Mouse (Mus musculus): ENCODE data around the gene Prph. TPM values are rescaled to one million over a fixed set of nuclear protein-coding genes. Genes with fewer than 3 reads are reported as not detected.

The Prph gene
- polyA plus RNA-seq (2015; fragmentation: Nextera tagmentation; extraction: Ambion mirVana), result 46.9 and 48.1 TPM in 2 replicates

- Histone ChIP-seq H3K27ac (no peak within 1 kb of the TSS), H3K9me3 (no peaks in the 10 kb centered on the region), H3K9ac (peak within 1 kb of the TSS; percentile 32), H3K27me3 (replicated peaks) (peaks cover 69% of the 10 kb centered on the region), H3K36me3 (no peaks in the 10 kb centered on the region), H3K4me1 (replicated peaks) (peaks cover 28% of the 10 kb centered on the region), H3K4me3 (replicated peaks) (peak within 1 kb of the TSS; percentile 39), H3K4me2 (replicated peaks) (peak within 1 kb of the TSS; percentile 87)
- WGBS, result 3% methylated on average over 30 of the region's 30 CpGs
- ATAC-seq, result peak; percentile 15; the same call in 1 of the 2 replicates
Observed at GRCm38 (mm10) chr15:99055040-99055439, at the start of gene Prph. TSS of gene Prph (plus strand) at chr15:99055174.

- Histone ChIP-seq H3K4me2 (replicated peaks) (no peak overlapping the region), H3K4me3 (replicated peaks) (no peak overlapping the region), H3K27me3 (replicated peaks) (no peaks in the 10 kb centered on the region), H3K27ac (0 out of 2 replicates have a peak overlapping the region, but pooled peaks have one; percentile 1), H3K9me3 (no peaks in the 10 kb centered on the region), H3K9ac (no peak overlapping the region), H3K36me3 (no peaks in the 10 kb centered on the region), H3K4me1 (replicated peaks) (no peaks in the 10 kb centered on the region; the same call in 1 of the 2 replicates)
- WGBS, result 37% methylated on average over 6 of the region's 6 CpGs
- ATAC-seq, result peak; percentile 65
Observed at GRCm38 (mm10) chr15:99008801-99009241, 46.2 kb upstream of the Prph start.

- Histone ChIP-seq H3K4me1 (replicated peaks) (no peaks in the 10 kb centered on the region; the same call in 1 of the 2 replicates), H3K4me3 (replicated peaks) (no peak overlapping the region), H3K27ac (no peak overlapping the region), H3K36me3 (no peaks in the 10 kb centered on the region), H3K27me3 (replicated peaks) (no peaks in the 10 kb centered on the region), H3K9ac (no peak overlapping the region), H3K4me2 (replicated peaks) (no peak overlapping the region), H3K9me3 (no peaks in the 10 kb centered on the region)
- 63% methylated on average over 2 of the region's 2 CpGs for WGBS
- no peak for ATAC-seq
Observed at GRCm38 (mm10) chr15:99010896-99011295, 44.1 kb upstream of the Prph start.

- H3K4me1 ChIP-seq (replicated peaks), result no peaks in the 10 kb centered on the region; the same call in 1 of the 2 replicates
- no peaks in the 10 kb centered on the region for H3K36me3 ChIP-seq
- 80% methylated on average over 3 of the region's 3 CpGs for WGBS
- H3K27ac ChIP-seq, result no peak overlapping the region
- H3K9me3 ChIP-seq, result no peaks in the 10 kb centered on the region
- no peak overlapping the region for H3K9ac ChIP-seq
- ATAC-seq, result no peak
- no peak overlapping the region for H3K4me3 ChIP-seq (replicated peaks)
- H3K27me3 ChIP-seq (replicated peaks), result no peaks in the 10 kb centered on the region
- no peak overlapping the region for H3K4me2 ChIP-seq (replicated peaks)
Observed at GRCm38 (mm10) chr15:99011946-99012345, 43.0 kb upstream of the Prph start.

GRCm38 (mm10) chr15:99014496-99015030 lies 40.4 kb upstream of the Prph start:
- ATAC-seq, result no peak
- no peak overlapping the region for H3K27ac ChIP-seq

GRCm38 (mm10) chr15:99017355-99017761 lies 37.6 kb upstream of the Prph start:
- Histone ChIP-seq H3K36me3 (no peaks in the 10 kb centered on the region), H3K9ac (no peak overlapping the region), H3K27ac (no peak overlapping the region), H3K9me3 (no peaks in the 10 kb centered on the region), H3K4me1 (replicated peaks) (0 out of 2 replicates have a peak, but pooled peaks cover 5% of the 10 kb centered on the region), H3K4me3 (replicated peaks) (no peak overlapping the region), H3K27me3 (replicated peaks) (no peaks in the 10 kb centered on the region), H3K4me2 (replicated peaks) (no peak overlapping the region)
- 79% methylated on average over 8 of the region's 8 CpGs for WGBS
- ATAC-seq, result no peak

More at GRCm38 (mm10) chr15:99014496-99015030, 40.4 kb upstream of the Prph start:
- no peak overlapping the region for H3K4me2 ChIP-seq (replicated peaks)
- H3K27me3 ChIP-seq (replicated peaks), result no peaks in the 10 kb centered on the region
- H3K4me1 ChIP-seq (replicated peaks), result 0 out of 2 replicates have a peak, but pooled peaks cover 5% of the 10 kb centered on the region
- no peak overlapping the region for H3K4me3 ChIP-seq (replicated peaks)
- 40% methylated on average over 9 of the region's 9 CpGs for WGBS
- H3K9me3 ChIP-seq, result no peaks in the 10 kb centered on the region
- no peaks in the 10 kb centered on the region for H3K36me3 ChIP-seq
- no peak overlapping the region for H3K9ac ChIP-seq

- no peak for ATAC-seq
- Histone ChIP-seq H3K27ac (0 out of 2 replicates have a peak overlapping the region, but pooled peaks have one; percentile 3), H3K4me2 (replicated peaks) (no peak overlapping the region), H3K4me3 (replicated peaks) (no peak overlapping the region), H3K4me1 (replicated peaks) (0 out of 2 replicates have a peak, but pooled peaks cover 5% of the 10 kb centered on the region), H3K27me3 (replicated peaks) (no peaks in the 10 kb centered on the region), H3K36me3 (no peaks in the 10 kb centered on the region), H3K9ac (no peak overlapping the region), H3K9me3 (no peaks in the 10 kb centered on the region)
- WGBS, result 72% methylated on average over 9 of the region's 9 CpGs
Observed at GRCm38 (mm10) chr15:99017986-99018385, 37.0 kb upstream of the Prph start.

- no peak overlapping the region for H3K9ac ChIP-seq
- H3K27me3 ChIP-seq (replicated peaks), result no peaks in the 10 kb centered on the region
- no peak overlapping the region for H3K4me2 ChIP-seq (replicated peaks)
- no peaks in the 10 kb centered on the region for H3K36me3 ChIP-seq
- 80% methylated on average over 4 of the region's 4 CpGs for WGBS
- ATAC-seq, result no peak
- H3K27ac ChIP-seq, result no peak overlapping the region
- no peaks in the 10 kb centered on the region for H3K9me3 ChIP-seq
- no peak overlapping the region for H3K4me3 ChIP-seq (replicated peaks)
- 0 out of 2 replicates have a peak, but pooled peaks cover 5% of the 10 kb centered on the region for H3K4me1 ChIP-seq (replicated peaks)
Observed at GRCm38 (mm10) chr15:99018630-99019029, 36.3 kb upstream of the Prph start.

- Histone ChIP-seq H3K27ac (no peak overlapping the region), H3K4me3 (replicated peaks) (no peak overlapping the region), H3K9me3 (no peaks in the 10 kb centered on the region), H3K9ac (no peak overlapping the region), H3K27me3 (replicated peaks) (no peaks in the 10 kb centered on the region), H3K4me2 (replicated peaks) (peak overlapping the region; percentile 43), H3K36me3 (no peaks in the 10 kb centered on the region), H3K4me1 (replicated peaks) (0 out of 2 replicates have a peak, but pooled peaks cover 5% of the 10 kb centered on the region)
- WGBS, result 46% methylated on average over 8 of the region's 8 CpGs
- ATAC-seq, result no peak
Observed at GRCm38 (mm10) chr15:99019436-99019835, 35.5 kb upstream of the Prph start.

- ATAC-seq, result no peak
- Histone ChIP-seq H3K9me3 (no peaks in the 10 kb centered on the region), H3K27me3 (replicated peaks) (no peaks in the 10 kb centered on the region), H3K4me3 (replicated peaks) (no peak overlapping the region), H3K4me2 (replicated peaks) (no peak overlapping the region), H3K27ac (no peak overlapping the region), H3K9ac (no peak overlapping the region), H3K4me1 (replicated peaks) (0 out of 2 replicates have a peak, but pooled peaks cover 5% of the 10 kb centered on the region), H3K36me3 (no peaks in the 10 kb centered on the region)
- WGBS, result 88% methylated on average over 4 of the region's 4 CpGs
Observed at GRCm38 (mm10) chr15:99020171-99020570, 34.8 kb upstream of the Prph start.

- Histone ChIP-seq H3K4me2 (replicated peaks) (no peak overlapping the region), H3K4me1 (replicated peaks) (0 out of 2 replicates have a peak, but pooled peaks cover 5% of the 10 kb centered on the region), H3K9ac (no peak overlapping the region), H3K36me3 (no peaks in the 10 kb centered on the region), H3K27me3 (replicated peaks) (no peaks in the 10 kb centered on the region), H3K9me3 (no peaks in the 10 kb centered on the region), H3K27ac (no peak overlapping the region), H3K4me3 (replicated peaks) (no peak overlapping the region)
- WGBS, result 97% methylated on average over 7 of the region's 7 CpGs
- no peak for ATAC-seq
Observed at GRCm38 (mm10) chr15:99021255-99021654, 33.7 kb upstream of the Prph start.

GRCm38 (mm10) chr15:99024668-99025314 lies 30.2 kb upstream of the Prph start:
- ATAC-seq, result no peak
- no peaks in the 10 kb centered on the region for H3K27me3 ChIP-seq (replicated peaks)
- no peaks in the 10 kb centered on the region for H3K9me3 ChIP-seq
- no peak overlapping the region for H3K27ac ChIP-seq
- H3K36me3 ChIP-seq, result no peaks in the 10 kb centered on the region
- WGBS, result 21% methylated on average over 7 of the region's 8 CpGs
- no peak overlapping the region for H3K4me2 ChIP-seq (replicated peaks)
- H3K9ac ChIP-seq, result no peak overlapping the region
- no peak overlapping the region for H3K4me3 ChIP-seq (replicated peaks)
- peaks cover 5% of the 10 kb centered on the region; the same call in 1 of the 2 replicates for H3K4me1 ChIP-seq (replicated peaks)
